Mouse (Mus musculus): Measurements from ENCODE around the gene Fam173b. TPM values are rescaled to one million over a fixed set of nuclear protein-coding genes. Genes with fewer than 3 reads are reported as not detected.
A peak's percentile ranks its signal among the peaks of the same experiment; 100 is the strongest.
"Not testable (repeated sequence)": the region's sequence is repeated elsewhere in the genome, so short reads cannot be mapped to it uniquely, and the experiment has no call there.

The Fam173b gene
- polyA plus RNA-seq, 1 experiment from 2014 or later: 11.5 TPM

- Histone ChIP-seq H3K9ac (no peak overlapping the region), H3K4me2 (no peak overlapping the region), H3K4me3 (no peak overlapping the region), H3K36me3 (no peaks in the 10 kb centered on the region), H3K9me3 (no peaks in the 10 kb centered on the region), H3K27ac (no peak overlapping the region), H3K27me3 (no peaks in the 10 kb centered on the region), H3K4me1 (replicated peaks) (peaks cover 10% of the 10 kb centered on the region)
- no peak for ATAC-seq (ENCODE audit: low FRiP score)
- 86% methylated on average over 16 of the region's 16 CpGs for WGBS
Measured at GRCm38 (mm10) chr15:31571906-31572722, 29.5 kb upstream of the Fam173b start.

- peaks cover 10% of the 10 kb centered on the region for H3K4me1 ChIP-seq (replicated peaks)
- no peak overlapping the region for H3K4me3 ChIP-seq
- no peak overlapping the region for H3K9ac ChIP-seq
- H3K9me3 ChIP-seq: no peaks in the 10 kb centered on the region
- no peaks in the 10 kb centered on the region for H3K36me3 ChIP-seq
- WGBS: 90% methylated on average over 4 of the region's 4 CpGs
- no peak overlapping the region for H3K4me2 ChIP-seq
- no peak for ATAC-seq (ENCODE audit: low FRiP score)
- no peak overlapping the region for H3K27ac ChIP-seq
- H3K27me3 ChIP-seq: no peaks in the 10 kb centered on the region
Measured at GRCm38 (mm10) chr15:31573287-31573686, 28.4 kb upstream of the Fam173b start.

- no peak for ATAC-seq (ENCODE audit: low FRiP score)
- no peak overlapping the region for H3K4me3 ChIP-seq
- no peak overlapping the region for H3K27ac ChIP-seq
- no peaks in the 10 kb centered on the region for H3K27me3 ChIP-seq
- H3K36me3 ChIP-seq: no peaks in the 10 kb centered on the region
- H3K9ac ChIP-seq: no peak overlapping the region
- peaks cover 6% of the 10 kb centered on the region for H3K4me1 ChIP-seq (replicated peaks)
- H3K9me3 ChIP-seq: no peaks in the 10 kb centered on the region
- no peak overlapping the region for H3K4me2 ChIP-seq
Measured at GRCm38 (mm10) chr15:31573692-31574091, 28.0 kb upstream of the Fam173b start.

- Histone ChIP-seq H3K27ac (no peak overlapping the region), H3K27me3 (no peaks in the 10 kb centered on the region), H3K36me3 (no peaks in the 10 kb centered on the region), H3K4me3 (no peak overlapping the region), H3K9me3 (no peaks in the 10 kb centered on the region), H3K9ac (no peak overlapping the region), H3K4me1 (replicated peaks) (no peaks in the 10 kb centered on the region), H3K4me2 (no peak overlapping the region)
- ATAC-seq (ENCODE audit: low FRiP score): no peak
- WGBS: 69% methylated on average over 5 of the region's 5 CpGs
Measured at GRCm38 (mm10) chr15:31576076-31576475, 25.6 kb upstream of the Fam173b start.

GRCm38 (mm10) chr15:31581086-31581485, 20.6 kb upstream of the Fam173b start:
- not testable (repeated sequence) for H3K27ac ChIP-seq; H3K27me3 ChIP-seq; H3K9ac ChIP-seq; H3K36me3 ChIP-seq; H3K4me3 ChIP-seq; H3K4me1 ChIP-seq (replicated peaks); ATAC-seq (ENCODE audit: low FRiP score); H3K4me2 ChIP-seq; H3K9me3 ChIP-seq
- 95% methylated on average over 2 of the region's 2 CpGs for WGBS

GRCm38 (mm10) chr15:31583304-31584085, 18.2 kb upstream of the Fam173b start:
- H3K9me3 ChIP-seq: no peaks in the 10 kb centered on the region
- ATAC-seq (ENCODE audit: low FRiP score): no peak
- 91% methylated on average over 13 of the region's 13 CpGs for WGBS
- H3K9ac ChIP-seq: no peak overlapping the region
- no peak overlapping the region for H3K27ac ChIP-seq
- no peaks in the 10 kb centered on the region for H3K4me1 ChIP-seq (replicated peaks)
- no peaks in the 10 kb centered on the region for H3K27me3 ChIP-seq
- no peaks in the 10 kb centered on the region for H3K36me3 ChIP-seq
- no peak overlapping the region for H3K4me2 ChIP-seq
- H3K4me3 ChIP-seq: no peak overlapping the region

GRCm38 (mm10) chr15:31585238-31585637, 16.4 kb upstream of the Fam173b start:
- WGBS: 89% methylated on average over 7 of the region's 7 CpGs

GRCm38 (mm10) chr15:31586088-31586487, 15.6 kb upstream of the Fam173b start:
- H3K27me3 ChIP-seq: no peaks in the 10 kb centered on the region
- H3K36me3 ChIP-seq: peaks cover 22% of the 10 kb centered on the region
- no peaks in the 10 kb centered on the region for H3K9me3 ChIP-seq
- H3K27ac ChIP-seq: no peak overlapping the region
- H3K4me2 ChIP-seq: no peak overlapping the region
- H3K4me3 ChIP-seq: no peak overlapping the region
- H3K4me1 ChIP-seq (replicated peaks): no peaks in the 10 kb centered on the region
- no peak for ATAC-seq (ENCODE audit: low FRiP score)
- no peak overlapping the region for H3K9ac ChIP-seq
- 88% methylated on average over 5 of the region's 5 CpGs for WGBS

More at GRCm38 (mm10) chr15:31585238-31585637, 16.4 kb upstream of the Fam173b start:
- Histone ChIP-seq H3K9ac (no peak overlapping the region), H3K4me2 (no peak overlapping the region), H3K27ac (no peak overlapping the region), H3K9me3 (no peaks in the 10 kb centered on the region), H3K36me3 (peaks cover 14% of the 10 kb centered on the region), H3K4me3 (no peak overlapping the region), H3K4me1 (replicated peaks) (no peaks in the 10 kb centered on the region), H3K27me3 (no peaks in the 10 kb centered on the region)
- no peak for ATAC-seq (ENCODE audit: low FRiP score)

GRCm38 (mm10) chr15:31586519-31586918, 15.1 kb upstream of the Fam173b start:
- ATAC-seq (ENCODE audit: low FRiP score): peak; percentile 34
- 4% methylated on average over 4 of the region's 4 CpGs for WGBS
- Histone ChIP-seq H3K9me3 (no peaks in the 10 kb centered on the region), H3K4me2 (no peak overlapping the region), H3K4me3 (no peak overlapping the region), H3K4me1 (replicated peaks) (no peaks in the 10 kb centered on the region), H3K27me3 (no peaks in the 10 kb centered on the region), H3K27ac (no peak overlapping the region), H3K36me3 (peaks cover 26% of the 10 kb centered on the region), H3K9ac (no peak overlapping the region)

- H3K36me3 ChIP-seq: peaks cover 39% of the 10 kb centered on the region
- ATAC-seq (ENCODE audit: low FRiP score): no peak
- H3K4me1 ChIP-seq (replicated peaks): no peaks in the 10 kb centered on the region
- H3K4me2 ChIP-seq: no peak overlapping the region
- H3K9ac ChIP-seq: no peak overlapping the region
- no peaks in the 10 kb centered on the region for H3K9me3 ChIP-seq
- no peak overlapping the region for H3K27ac ChIP-seq
- WGBS: 77% methylated on average over 2 of the region's 2 CpGs
- H3K4me3 ChIP-seq: no peak overlapping the region
- H3K27me3 ChIP-seq: no peaks in the 10 kb centered on the region
Measured at GRCm38 (mm10) chr15:31587789-31588188, 13.9 kb upstream of the Fam173b start.

- ATAC-seq (ENCODE audit: low FRiP score): 0 out of 2 replicates have a peak, but pooled peaks have one; percentile 19
- Histone ChIP-seq H3K9me3 (no peaks in the 10 kb centered on the region), H3K4me1 (replicated peaks) (no peaks in the 10 kb centered on the region), H3K36me3 (peaks cover 52% of the 10 kb centered on the region), H3K4me2 (no peak overlapping the region), H3K27ac (no peak overlapping the region), H3K27me3 (no peaks in the 10 kb centered on the region), H3K4me3 (no peak overlapping the region), H3K9ac (no peak overlapping the region)
- WGBS: 69% methylated on average over 8 of the region's 8 CpGs
Measured at GRCm38 (mm10) chr15:31588989-31589640, 12.5 kb upstream of the Fam173b start.

GRCm38 (mm10) chr15:31590176-31590575, 11.5 kb upstream of the Fam173b start:
- H3K4me1 ChIP-seq (replicated peaks): no peaks in the 10 kb centered on the region
- no peak overlapping the region for H3K4me3 ChIP-seq
- H3K4me2 ChIP-seq: no peak overlapping the region
- H3K27me3 ChIP-seq: no peaks in the 10 kb centered on the region
- 92% methylated on average over 5 of the region's 5 CpGs for WGBS
- H3K9me3 ChIP-seq: no peaks in the 10 kb centered on the region
- no peak overlapping the region for H3K27ac ChIP-seq
- peaks cover 63% of the 10 kb centered on the region for H3K36me3 ChIP-seq
- ATAC-seq (ENCODE audit: low FRiP score): no peak
- no peak overlapping the region for H3K9ac ChIP-seq

Measured in hindbrain, embryonic 13.5 days (tissue).